Mouse (Mus musculus) testis, adult 2 months (tissue): ENCODE data around the gene Pip5k1b.

Experiments
- CTCF ChIP-seq: fragments of 200-500 bp; IDR thresholded peaks from 2 replicates; pipeline ENCODE4 v1.5.1; 2012; ENCODE audit warnings: low read depth, mild to moderate bottlenecking, inconsistent platforms, low read length, moderate library complexity; ENCODE audit not compliant: control insufficient read depth, insufficient read depth, insufficient replicate concordance
- POLR2A ChIP-seq: fragments of 200-500 bp; IDR thresholded peaks from 2 replicates; pipeline ENCODE4 v1.6.1; 2012; ENCODE audit warnings: low read depth, mild to moderate bottlenecking, inconsistent platforms, low read length, moderate library complexity; ENCODE audit not compliant: control insufficient read depth

DNA sequence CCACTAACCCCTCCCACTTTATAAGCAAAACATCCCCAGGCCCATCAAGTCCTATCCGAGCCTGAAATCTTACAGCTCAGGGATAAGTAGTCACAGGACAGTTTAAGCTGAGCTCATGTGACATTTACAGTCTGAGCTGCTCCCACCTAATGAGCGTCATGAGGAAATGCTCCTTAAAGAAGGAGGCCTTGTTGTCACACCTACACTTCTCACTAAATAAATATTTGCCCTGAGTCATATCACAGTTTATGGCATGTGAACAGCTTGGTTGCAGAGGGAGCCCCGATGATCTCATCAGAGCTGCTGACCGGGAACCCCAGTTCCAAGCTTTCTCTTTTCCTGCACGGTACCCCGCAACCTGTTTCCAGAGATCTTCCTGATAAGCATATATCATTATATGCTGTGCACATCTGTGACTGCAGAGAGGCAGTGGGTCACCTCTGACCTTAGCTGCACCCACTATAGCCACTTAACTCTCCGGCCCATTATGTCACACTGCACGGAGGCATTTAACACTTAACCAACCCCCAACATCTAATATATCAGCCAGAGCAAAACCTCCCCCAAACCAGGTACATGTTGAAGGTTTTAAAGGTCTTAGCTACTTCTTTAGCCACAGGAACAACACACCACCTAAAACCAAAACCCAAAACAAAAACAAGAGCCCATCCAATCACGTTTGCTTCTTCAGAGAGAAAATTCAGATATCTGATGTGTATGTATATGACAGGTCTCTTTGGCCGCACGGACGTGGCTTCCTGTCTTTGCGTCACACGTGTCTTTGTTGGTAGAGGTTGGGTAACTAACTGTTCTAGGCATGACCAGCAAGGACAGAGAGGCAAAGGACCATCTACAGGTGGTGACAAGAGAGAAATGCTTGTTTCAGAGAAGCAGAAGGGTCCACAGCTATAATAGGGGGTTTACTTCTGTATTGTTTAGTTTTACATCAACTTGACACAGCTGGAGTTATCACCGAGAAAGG lies 40.7 kb downstream of the Pip5k1b start:
- TF ChIP-seq CTCF (no peak), POLR2A (no peak)
